In genomic region chr17:86168231-86168981, GRCm38 (mm10) we compare ENCODE assay signal across 8 mouse cellular contexts. TPM values are rescaled to one million over a fixed set of nuclear protein-coding genes. Genes with fewer than 3 reads are reported as not detected.
DNase-seq lines count a peak whose midpoint lies in the region; ATAC-seq and TF ChIP-seq lines count a peak whose summit lies in the region.

No protein-coding gene starts in this region.

- peak overlapping the region; percentile 93 for H3K4me2 ChIP-seq in embryonic facial prominence, embryonic 15.5 days (replicated peaks)
- H3K4me2 ChIP-seq in heart, embryonic 15.5 days = peak overlapping the region; percentile 80

- no peaks in the 10 kb centered on the region for H3K9me3 ChIP-seq in E14TG2a.4 (ENCODE audit: low read length)
- H3K9me3 ChIP-seq in embryonic facial prominence, embryonic 15.5 days (replicated peaks) = no peaks in the 10 kb centered on the region
- H3K9me3 ChIP-seq in heart, embryonic 15.5 days (replicated peaks) = no peaks in the 10 kb centered on the region

- peak overlapping the region; percentile 84 for H3K4me3 ChIP-seq in E14TG2a.4 (replicated peaks; ENCODE audit: low read length)
- peak overlapping the region; percentile 80 for H3K4me3 ChIP-seq in embryonic facial prominence, embryonic 15.5 days (replicated peaks)
- peak overlapping the region; percentile 85 for H3K4me3 ChIP-seq in heart, embryonic 15.5 days

- peak overlapping the region; percentile 99 for H3K27ac ChIP-seq in embryonic facial prominence, embryonic 15.5 days (replicated peaks)
- H3K27ac ChIP-seq in heart, embryonic 15.5 days = peak overlapping the region; percentile 99

- H3K27me3 ChIP-seq in E14TG2a.4 (ENCODE audit: insufficient read depth, low read length) = peaks cover 81% of the 10 kb centered on the region
- H3K27me3 ChIP-seq in embryonic facial prominence, embryonic 15.5 days = no peaks in the 10 kb centered on the region
- no peaks in the 10 kb centered on the region for H3K27me3 ChIP-seq in heart, embryonic 15.5 days

- WGBS in embryonic facial prominence, embryonic 15.5 days = under 1% methylated on average over 59 of the region's 64 CpGs
- under 1% methylated on average over 60 of the region's 64 CpGs for WGBS in heart, embryonic 15.5 days

- no peak for TF ChIP-seq CTCF in E14TG2a.4 (conservative IDR thresholded peaks at IDR 0.05; ENCODE audit: low read length)

- H3K36me3 ChIP-seq in E14TG2a.4 (ENCODE audit: insufficient read depth, low read length) = no peaks in the 10 kb centered on the region
- H3K36me3 ChIP-seq in embryonic facial prominence, embryonic 15.5 days = no peaks in the 10 kb centered on the region
- peaks cover 5% of the 10 kb centered on the region; the same call in 1 of the 2 replicates for H3K36me3 ChIP-seq in heart, embryonic 15.5 days

- H3K4me1 ChIP-seq in E14TG2a.4 (replicated peaks; ENCODE audit: low read depth, low read length) = peaks cover 17% of the 10 kb centered on the region
- peaks cover 31% of the 10 kb centered on the region for H3K4me1 ChIP-seq in embryonic facial prominence, embryonic 15.5 days
- peaks cover 38% of the 10 kb centered on the region for H3K4me1 ChIP-seq in heart, embryonic 15.5 days (replicated peaks)

- H3K9ac ChIP-seq in embryonic facial prominence, embryonic 15.5 days = peak overlapping the region; percentile 89
- peak overlapping the region; percentile 94 for H3K9ac ChIP-seq in heart, embryonic 15.5 days

- ATAC-seq in embryonic facial prominence, embryonic 15.5 days (ENCODE audit: insufficient number of reproducible peaks, low FRiP score, low TSS enrichment, low read depth) = peak; percentile 48; the same call in 1 of the 2 replicates
- peak; percentile 2; the same call in 1 of the 2 replicates for ATAC-seq in heart, embryonic 15.5 days (replicated peaks; ENCODE audit: insufficient number of reproducible peaks, insufficient read depth, low FRiP score, low read depth)

- peak; percentile 57 for DNase-seq in ZHBTc4 (ENCODE audit: low read depth, low spot score)
- DNase-seq in kidney, postnatal 25 days = peak; percentile 49 to 70
- peak; percentile 47 for DNase-seq in lung, postnatal 10 days
- peak; percentile 61 for DNase-seq in right cerebral cortex, adult 2 months (ENCODE audit: low spot score in 2 of 2)
- DNase-seq in natural killer cell, adult 2 months (ENCODE audit: low spot score in 2 of 2) = no peak

RNA-seq across cellular contexts. Expression of gene Prkce, which starts 0.8 kb away (rescaled TPM):
- polyA plus RNA-seq in embryonic facial prominence, embryonic 15.5 days (2015; fragmentation: Nextera tagmentation; extraction: Ambion mirVana) = 8.1 and 8.8 TPM in 2 replicates
- 8.5 and 9.6 TPM in 2 replicates for polyA plus RNA-seq in heart, embryonic 15.5 days (2015; fragmentation: Nextera tagmentation; extraction: Ambion mirVana)

RNA-seq across cellular contexts. Expression of gene Srbd1, which starts 23.4 kb away (rescaled TPM):
- polyA plus RNA-seq in embryonic facial prominence, embryonic 15.5 days (2015; fragmentation: Nextera tagmentation; extraction: Ambion mirVana) = 14.1 and 16.2 TPM in 2 replicates
- polyA plus RNA-seq in heart, embryonic 15.5 days (2015; fragmentation: Nextera tagmentation; extraction: Ambion mirVana) = 9.5 and 11.6 TPM in 2 replicates

Comparison
In these comparisons a context has a peak if more than half of its experiments do, and no peak if none do; other contexts are left out.
1. DNase-seq: peak in ZHBTc4 (single experiment), kidney, postnatal 25 days (2 of 2), lung, postnatal 10 days (single experiment) and right cerebral cortex, adult 2 months (2 of 2); none in natural killer cell, adult 2 months (0 of 2).
2. Peak in every context shown above with its lines, with median percentiles within 50 percentile points of each other: H3K4me3 ChIP-seq.